Mouse (Mus musculus): ENCODE results near the gene Psmb8.

DNA sequence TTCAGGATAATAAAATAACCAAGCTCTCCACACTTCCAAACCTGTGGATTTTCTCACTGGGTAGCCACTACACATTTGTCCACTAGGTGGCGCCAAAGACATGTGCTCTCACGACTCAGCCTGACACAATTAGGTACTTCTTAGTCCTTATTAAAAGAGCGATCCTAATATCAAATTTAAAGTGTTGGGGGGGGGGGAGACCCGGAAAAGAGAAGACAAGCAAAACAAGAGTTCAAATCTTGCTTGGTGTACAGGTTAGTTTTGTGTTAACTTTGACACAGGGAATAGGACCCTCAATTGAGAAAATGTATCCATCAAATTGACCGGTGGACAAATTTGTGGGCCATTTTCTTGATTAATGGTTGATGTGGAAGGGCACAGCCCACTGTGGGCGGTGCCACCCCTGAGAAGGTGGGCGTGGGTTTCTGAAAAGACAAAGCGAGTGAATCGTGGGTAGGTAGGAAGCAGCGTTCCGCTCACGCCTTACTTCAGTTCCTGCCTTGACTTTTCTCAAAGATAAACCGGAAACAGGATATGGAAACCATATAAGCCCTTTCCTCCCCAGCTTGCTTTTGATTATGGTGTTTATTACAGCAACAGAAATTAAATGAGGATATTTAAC lies 26.5 kb upstream of the Psmb8 start:
- TF ChIP-seq CTCF (IDR thresholded peaks at IDR 0.05): peak; percentile 85
- no peak for TF ChIP-seq POLR2A (IDR thresholded peaks at IDR 0.05; ENCODE audit: insufficient read depth, low read depth, low read length)

All from heart, adult 2 months (tissue).